Mouse (Mus musculus): ENCODE results near the gene Scube1. TPM values are rescaled to one million over a fixed set of nuclear protein-coding genes. Genes with fewer than 3 reads are reported as not detected.

Scube1 gene
- total and polyA plus RNA-seq, 2 experiments from 2014 or later = 1.9 to 4.3 TPM

DNA sequence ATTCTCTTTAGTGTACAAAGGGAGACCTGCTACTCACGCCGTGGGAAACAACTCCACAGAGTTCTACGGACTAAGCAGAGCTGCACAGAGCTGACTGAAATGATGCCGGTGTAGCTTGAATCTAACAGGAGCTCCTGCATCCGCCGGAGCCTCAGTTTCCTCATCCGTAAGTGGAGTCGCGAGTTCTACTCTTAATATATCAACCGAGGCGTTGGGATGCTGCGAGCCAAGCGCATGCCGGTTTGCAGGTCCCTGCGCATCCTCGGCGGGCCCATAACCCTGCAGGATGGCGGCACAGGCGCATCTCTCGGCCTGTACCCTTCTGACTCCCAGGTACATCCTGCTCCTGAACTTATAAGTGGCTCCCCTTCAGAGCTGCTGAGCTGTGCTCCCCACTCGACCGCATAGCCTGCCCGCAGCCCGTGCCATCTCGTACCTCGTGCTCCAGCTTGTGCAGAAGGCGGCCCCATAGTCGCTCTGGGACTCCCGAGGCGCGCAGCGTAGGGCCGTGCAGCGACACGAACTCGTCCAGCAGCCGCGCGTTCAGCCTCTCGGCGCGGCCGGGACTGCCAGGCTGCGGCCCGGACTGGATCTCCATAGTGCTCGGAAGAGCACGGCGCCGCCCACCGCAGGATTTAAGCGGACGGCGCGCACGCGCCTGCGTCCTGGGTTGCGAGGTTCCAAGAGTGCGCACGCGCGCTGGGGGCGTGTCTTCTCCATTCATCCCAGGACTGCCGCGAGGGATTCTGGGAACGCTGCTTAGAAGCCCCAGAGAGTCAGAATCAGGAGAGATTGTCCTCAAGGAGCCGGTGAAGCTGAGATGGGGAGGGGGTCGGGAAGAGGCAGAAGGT, 130.1 kb downstream of the Scube1 start, which contains the start of gene Ttll12:
TSS of gene Ttll12 (minus strand) at position 645 of the 851 bp plus-strand sequence.
- under 1% methylated on average over 68 of the region's 68 CpGs for WGBS
- Histone ChIP-seq H3K36me3 (replicated peaks; ENCODE audit: control insufficient read depth, insufficient read depth, low read length) (no peaks in the 10 kb centered on the region), H3K9ac (replicated peaks; ENCODE audit: low read depth, low read length) (peak within 1 kb of the TSS; percentile 60), H3K4me2 (ENCODE audit: low read depth, low read length) (peak within 1 kb of the TSS; percentile 62), H3K27me3 (ENCODE audit: control insufficient read depth, insufficient read depth, low read length) (no peaks in the 10 kb centered on the region), H3K4me1 (ENCODE audit: control insufficient read depth, insufficient read depth) (0 out of 2 replicates have a peak, but pooled peaks cover 4% of the 10 kb centered on the region), H3K4me3 (ENCODE audit: low read depth, low read length) (peak within 1 kb of the TSS; percentile 69), H3K9me3 (replicated peaks; ENCODE audit: control insufficient read depth, low read length) (no peaks in the 10 kb centered on the region), H3K27ac (ENCODE audit: low read depth) (no peak within 1 kb of the TSS)
- DNase-seq (ENCODE audit: low spot score) (peak; percentile 95), ATAC-seq (ENCODE audit: insufficient read depth, low read depth) (peak; percentile 95)
- TF ChIP-seq CTCF (IDR thresholded peaks at IDR 0.05; ENCODE audit: low read depth) (no peak), EP300 (IDR thresholded peaks at IDR 0.05; ENCODE audit: low read depth) (no peak)

DNA sequence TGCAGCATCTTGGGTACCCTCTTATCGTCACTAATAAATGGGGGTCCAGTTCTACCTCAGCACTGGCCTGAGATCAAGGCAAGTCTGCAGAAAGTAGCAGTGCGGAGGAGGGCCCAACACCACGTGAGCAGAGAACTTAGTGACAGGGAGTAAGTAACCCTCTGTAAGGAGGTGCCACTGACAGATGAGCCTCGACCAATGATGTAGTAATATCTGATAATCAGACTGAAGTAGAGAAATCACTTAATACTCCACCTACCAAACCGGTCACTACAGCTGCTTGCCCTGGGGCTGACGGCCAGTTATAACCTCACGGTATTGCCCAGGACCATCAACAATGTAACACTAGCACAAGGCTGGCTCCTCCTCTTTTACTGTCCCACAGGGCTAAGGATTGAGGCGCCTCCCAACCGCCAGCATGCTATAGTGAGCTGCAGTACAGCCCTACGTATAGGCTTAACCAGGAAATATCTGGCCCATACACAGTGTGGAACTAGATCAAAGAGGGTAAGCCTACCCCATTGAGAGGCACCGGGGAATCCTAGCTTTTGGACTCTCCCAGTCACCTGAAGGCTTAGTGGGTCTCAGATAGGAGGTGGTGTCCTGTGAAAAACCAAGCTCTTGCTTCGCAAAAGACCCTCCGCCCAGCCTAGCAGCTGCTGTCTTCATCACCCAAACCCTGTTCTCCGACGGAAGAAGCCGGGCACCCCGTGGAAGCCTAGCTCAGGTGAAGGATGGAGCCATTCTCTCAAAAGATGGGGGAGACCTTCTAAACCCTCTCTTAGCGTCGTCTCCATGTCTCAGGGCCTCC, 130.9 kb downstream of the Scube1 start:
- H3K9ac ChIP-seq (replicated peaks; ENCODE audit: low read depth, low read length) = peak overlapping the region; percentile 60; the same call in 1 of the 2 replicates
- 18% methylated on average over 19 of the region's 19 CpGs for WGBS
- ATAC-seq (ENCODE audit: insufficient read depth, low read depth) (no peak), DNase-seq (ENCODE audit: low spot score) (no peak)
- peak overlapping the region; percentile 62 for H3K4me2 ChIP-seq (ENCODE audit: low read depth, low read length)
- no peaks in the 10 kb centered on the region for H3K36me3 ChIP-seq (replicated peaks; ENCODE audit: control insufficient read depth, insufficient read depth, low read length)
- H3K4me1 ChIP-seq (ENCODE audit: control insufficient read depth, insufficient read depth) = 0 out of 2 replicates have a peak, but pooled peaks cover 4% of the 10 kb centered on the region
- no peak for TF ChIP-seq EP300 (IDR thresholded peaks at IDR 0.05; ENCODE audit: low read depth)
- no peak for TF ChIP-seq CTCF (IDR thresholded peaks at IDR 0.05; ENCODE audit: low read depth)
- peak overlapping the region; percentile 69 for H3K4me3 ChIP-seq (ENCODE audit: low read depth, low read length)
- H3K27me3 ChIP-seq (ENCODE audit: control insufficient read depth, insufficient read depth, low read length) = no peaks in the 10 kb centered on the region
- H3K27ac ChIP-seq (ENCODE audit: low read depth) = no peak overlapping the region
- H3K9me3 ChIP-seq (replicated peaks; ENCODE audit: control insufficient read depth, low read length) = no peaks in the 10 kb centered on the region

DNA sequence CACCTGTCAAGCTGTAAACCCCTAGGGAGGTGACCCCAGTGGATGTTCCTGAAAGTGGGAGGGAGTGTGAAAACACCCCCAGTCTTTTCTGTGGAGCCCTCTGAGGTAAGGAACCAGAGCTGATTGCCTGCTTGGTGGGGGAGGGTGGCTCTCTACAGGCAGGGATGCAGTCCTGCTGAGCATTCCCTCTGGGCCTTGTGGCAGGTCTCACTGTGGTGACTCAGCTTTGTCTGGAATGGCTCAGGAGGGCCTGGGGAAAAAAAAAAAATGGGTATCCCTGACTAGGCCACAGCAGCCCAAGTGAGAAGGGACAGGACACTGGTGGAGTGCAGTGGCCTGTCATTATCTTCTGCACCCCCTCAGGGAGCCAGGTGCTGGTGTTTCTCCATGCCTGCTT, 131.6 kb downstream of the Scube1 start:
- no peak overlapping the region for H3K4me2 ChIP-seq (ENCODE audit: low read depth, low read length)
- H3K4me3 ChIP-seq (ENCODE audit: low read depth, low read length) = no peak overlapping the region
- no peak for ATAC-seq (ENCODE audit: insufficient read depth, low read depth)

DNA sequence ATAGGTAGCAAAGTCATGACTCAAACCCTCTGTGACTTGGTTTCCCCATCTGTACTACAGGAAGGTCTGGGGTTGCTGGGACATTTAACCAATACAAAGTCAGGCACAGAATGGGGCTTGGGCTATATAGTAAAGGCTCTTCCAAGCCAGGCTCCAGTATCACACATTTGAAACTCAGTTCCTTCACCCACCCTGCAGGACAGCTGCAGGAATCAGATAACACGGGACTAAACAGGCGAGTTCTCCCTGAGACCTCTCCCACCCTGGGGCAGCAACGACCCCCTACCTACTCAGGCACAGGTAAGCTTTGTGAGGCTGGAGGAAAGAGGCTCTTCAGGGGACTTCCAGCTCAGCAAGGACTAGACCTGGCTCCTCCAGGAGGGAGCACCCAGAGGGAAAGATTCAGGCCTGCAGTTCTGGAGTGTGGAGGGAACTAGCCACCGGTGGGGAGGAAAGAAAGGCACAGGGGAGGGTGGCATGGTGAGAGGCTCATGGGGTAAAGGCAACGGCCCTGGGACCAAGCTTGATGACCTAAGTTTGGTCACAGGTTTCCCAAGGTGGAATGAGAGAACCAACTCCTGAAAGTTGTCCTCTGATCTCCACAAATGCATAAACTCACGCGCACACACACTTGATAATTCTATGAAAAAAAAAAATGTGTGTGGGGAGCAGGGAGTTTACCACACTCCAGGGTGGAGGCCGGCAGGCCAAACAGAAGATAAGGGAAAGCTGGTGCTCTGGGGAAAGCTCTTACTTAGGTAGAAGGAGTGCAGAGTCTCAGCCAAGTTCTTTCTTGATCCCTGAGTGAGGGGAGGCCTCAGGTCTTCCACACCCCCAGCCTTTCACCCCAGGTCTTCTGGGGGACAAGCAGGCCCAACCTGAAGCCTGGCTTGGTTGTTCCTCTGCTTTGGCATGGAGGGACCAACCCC, 132.3 kb downstream of the Scube1 start:
- no peak for DNase-seq (ENCODE audit: low spot score)
- ATAC-seq (ENCODE audit: insufficient read depth, low read depth) = no peak
- Histone ChIP-seq H3K4me3 (ENCODE audit: low read depth, low read length) (no peak overlapping the region), H3K9ac (replicated peaks; ENCODE audit: low read depth, low read length) (no peak overlapping the region), H3K9me3 (replicated peaks; ENCODE audit: control insufficient read depth, low read length) (no peaks in the 10 kb centered on the region), H3K36me3 (replicated peaks; ENCODE audit: control insufficient read depth, insufficient read depth, low read length) (0 out of 2 replicates have a peak, but pooled peaks cover 3% of the 10 kb centered on the region), H3K4me2 (ENCODE audit: low read depth, low read length) (no peak overlapping the region), H3K27me3 (ENCODE audit: control insufficient read depth, insufficient read depth, low read length) (no peaks in the 10 kb centered on the region), H3K4me1 (ENCODE audit: control insufficient read depth, insufficient read depth) (0 out of 2 replicates have a peak, but pooled peaks cover 4% of the 10 kb centered on the region), H3K27ac (ENCODE audit: low read depth) (no peak overlapping the region)
- WGBS = 49% methylated on average over 8 of the region's 8 CpGs
- no peak for TF ChIP-seq EP300 (IDR thresholded peaks at IDR 0.05; ENCODE audit: low read depth)
- TF ChIP-seq CTCF (IDR thresholded peaks at IDR 0.05; ENCODE audit: low read depth) = no peak

More for the DNA sequence above, 131.6 kb downstream of the Scube1 start:
- Histone ChIP-seq H3K9me3 (replicated peaks; ENCODE audit: control insufficient read depth, low read length) (no peaks in the 10 kb centered on the region), H3K27me3 (ENCODE audit: control insufficient read depth, insufficient read depth, low read length) (no peaks in the 10 kb centered on the region), H3K4me1 (ENCODE audit: control insufficient read depth, insufficient read depth) (0 out of 2 replicates have a peak, but pooled peaks cover 4% of the 10 kb centered on the region), H3K36me3 (replicated peaks; ENCODE audit: control insufficient read depth, insufficient read depth, low read length) (0 out of 2 replicates have a peak, but pooled peaks cover 2% of the 10 kb centered on the region), H3K27ac (ENCODE audit: low read depth) (no peak overlapping the region), H3K9ac (replicated peaks; ENCODE audit: low read depth, low read length) (no peak overlapping the region)
- no peak for DNase-seq (ENCODE audit: low spot score)
- no peak for TF ChIP-seq EP300 (IDR thresholded peaks at IDR 0.05; ENCODE audit: low read depth)
- no peak for TF ChIP-seq CTCF (IDR thresholded peaks at IDR 0.05; ENCODE audit: low read depth)
